Mouse (Mus musculus) stomach, postnatal 0 days (tissue): ENCODE measurements around the gene Tmem256. TPM values are rescaled to one million over a fixed set of nuclear protein-coding genes. Genes with fewer than 3 reads are reported as not detected.
A peak's percentile ranks its signal among the peaks of the same experiment; 100 is the strongest.

Experiments
- ATAC-seq: fragments of 200-750 bp; cut with Nextera tagmentation; 2 replicates; pipeline ENCODE4 v1.8.0; 2017; ENCODE audit not compliant: low FRiP score, low TSS enrichment
- DNase-seq: peaks from one replicate; pipeline ENCODE4 v3.0.0-alpha.2; 2016; ENCODE audit warnings: low spot score
- H3K27ac ChIP-seq: fragments of 300-500 bp; sonication (generic); replicated peaks from 2 replicates; pipeline ENCODE4 v1.5.1; 2014; ENCODE audit warnings: mild to moderate bottlenecking, control low read depth
- H3K27me3 ChIP-seq: fragments of 300-500 bp; sonication (generic); 2 replicates; pipeline ENCODE4 v1.6.1; 2014; ENCODE audit warnings: low read length; ENCODE audit not compliant: control insufficient read depth, insufficient read depth
- H3K36me3 ChIP-seq: fragments of 300-500 bp; sonication (generic); 2 replicates; pipeline ENCODE4 v1.6.1; 2014; ENCODE audit warnings: low read length, mixed read lengths; ENCODE audit not compliant: control insufficient read depth, insufficient read depth
- H3K4me1 ChIP-seq: fragments of 300-500 bp; sonication (generic); replicated peaks from 2 replicates; pipeline ENCODE4 v1.6.1; 2014; ENCODE audit warnings: antibody characterized with exemption; ENCODE audit not compliant: control insufficient read depth, insufficient read depth
- H3K4me2 ChIP-seq: fragments of 300-500 bp; sonication (generic); replicated peaks from 2 replicates; pipeline ENCODE4 v1.6.1; 2014; ENCODE audit warnings: low read depth, mild to moderate bottlenecking, control low read depth, moderate library complexity
- H3K4me3 ChIP-seq: fragments of 300-500 bp; sonication (generic); 2 replicates; pipeline ENCODE4 v1.5.1; 2014; ENCODE audit warnings: low read depth, low read length, control low read depth
- H3K9ac ChIP-seq: fragments of 300-500 bp; sonication (generic); 2 replicates; pipeline ENCODE4 v1.6.1; 2014; ENCODE audit warnings: mild to moderate bottlenecking, low read length, control low read depth, mixed read lengths
- H3K9me3 ChIP-seq: fragments of 300-500 bp; sonication (generic); 2 replicates; pipeline ENCODE4 v1.6.1; 2016; ENCODE audit warnings: low read length; ENCODE audit not compliant: control insufficient read depth
- CTCF ChIP-seq: IDR thresholded peaks from 2 replicates; pipeline ENCODE4 v1.5.1; 2016; ENCODE audit warnings: antibody characterized with exemption, low read depth, mild to moderate bottlenecking, moderate library complexity
- EP300 ChIP-seq: optimal IDR thresholded peaks from 2 replicates; pipeline ENCODE3; 2016; ENCODE audit warnings: antibody characterized with exemption
- WGBS: fragments of 180-500 bp; shearing (Covaris S2); extraction: QIAGEN DNeasy Blood & Tissue Kit; methylation state at CpG from one replicate; pipeline ENCODE4 v1.1.7; 2014; 5-methylcytosine and 5-hydroxymethylcytosine counted together
- polyA plus RNA-seq: library from polyadenylated mRNA; unstranded; fragments of >200 nt; fragmentation: Nextera tagmentation; extraction: Ambion mirVana; gene quantifications from 2 replicates; pipeline ENCODE4 v1.2.1, GENCODE M21; 2015

The Tmem256 gene
- polyA plus RNA-seq, 1 experiment from 2014 or later = 366 TPM

DNA sequence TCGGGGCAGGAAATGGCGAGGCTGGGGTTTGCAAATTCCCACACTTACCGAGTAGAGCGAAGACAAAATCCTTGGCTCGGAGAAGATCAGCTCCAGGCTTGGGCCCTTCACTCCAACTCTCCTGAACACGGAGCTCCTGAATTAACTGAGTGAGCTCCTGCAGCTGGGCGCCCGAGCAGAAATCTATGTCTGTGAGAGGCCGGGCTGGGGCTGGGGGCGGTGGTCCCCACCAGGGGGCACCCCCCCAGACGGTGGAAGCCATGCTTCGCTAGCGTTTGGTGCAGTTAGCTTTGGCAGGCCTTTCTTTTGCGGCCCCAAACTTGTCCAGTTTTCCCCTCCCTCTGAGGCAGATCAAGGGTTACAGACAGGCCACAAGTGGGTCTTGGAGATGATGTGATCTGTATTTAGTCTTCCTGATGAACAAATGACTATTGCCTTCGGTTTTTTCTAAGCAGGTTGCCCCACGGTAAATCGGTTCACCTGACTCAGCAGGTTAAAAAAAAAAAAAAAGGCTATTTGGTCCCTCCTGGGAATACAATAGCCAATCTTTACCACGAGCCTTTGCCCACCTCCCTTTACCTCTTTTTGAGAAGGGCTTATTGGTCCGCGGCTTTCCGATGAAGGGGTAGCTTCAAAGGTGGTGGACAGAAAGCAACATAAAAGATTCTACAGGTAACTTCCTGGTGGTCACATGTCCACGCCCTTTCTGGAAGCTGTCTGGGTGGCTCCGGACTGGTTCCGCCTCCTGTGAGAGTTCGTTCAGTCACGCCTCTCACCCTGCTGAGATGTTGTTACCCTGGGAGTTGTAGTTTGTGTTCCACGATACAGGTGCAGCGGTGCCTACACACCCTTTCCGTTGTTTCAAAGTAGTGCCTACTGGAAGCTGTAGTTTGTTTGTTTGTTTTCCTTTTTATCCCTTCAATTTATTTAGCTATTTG lies 33.1 kb upstream of the Tmem256 start, which contains the start of gene Tmem102:
Tmem102 (minus strand) TSS at position 653 of the 938 bp plus-strand sequence.
- Histone ChIP-seq H3K36me3 (no peaks in the 10 kb centered on the region), H3K27ac (peak within 1 kb of the TSS; percentile 78), H3K4me2 (peak within 1 kb of the TSS; percentile 73), H3K9ac (peak within 1 kb of the TSS; percentile 67), H3K27me3 (no peaks in the 10 kb centered on the region), H3K4me3 (peak within 1 kb of the TSS; percentile 55), H3K9me3 (no peaks in the 10 kb centered on the region), H3K4me1 (peaks cover 4% of the 10 kb centered on the region)
- ATAC-seq = peak; percentile 73
- 19% methylated on average over 29 of the region's 29 CpGs for WGBS
- TF ChIP-seq EP300 (no peak), CTCF (0 out of 2 replicates have a peak, but pooled peaks have one; percentile 9)
- peak; percentile 87 for DNase-seq

DNA sequence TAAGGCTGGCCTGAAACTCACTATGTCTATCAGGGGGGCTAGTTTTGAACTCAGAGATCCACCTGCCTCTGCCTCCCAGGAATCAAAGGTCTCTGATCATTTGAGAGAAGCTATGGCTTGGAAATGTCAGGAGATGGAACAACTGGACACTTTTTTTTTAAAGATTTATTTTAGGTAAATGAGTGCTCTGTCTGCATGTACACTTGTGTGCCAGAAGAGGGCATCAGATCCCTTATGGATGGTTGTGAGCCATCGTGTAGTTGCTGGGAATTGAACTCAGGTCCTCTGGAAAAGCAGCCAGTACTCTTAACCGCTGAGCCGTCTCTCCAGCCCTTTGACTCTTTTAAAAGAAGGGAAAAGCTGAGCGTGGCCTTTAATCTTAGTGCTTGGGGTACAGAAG lies 31.9 kb upstream of the Tmem256 start:
- Histone ChIP-seq H3K4me1 (no peaks in the 10 kb centered on the region; the same call in 1 of the 2 replicates), H3K4me2 (no peak overlapping the region), H3K36me3 (no peaks in the 10 kb centered on the region), H3K27ac (no peak overlapping the region), H3K9me3 (no peaks in the 10 kb centered on the region), H3K27me3 (no peaks in the 10 kb centered on the region), H3K9ac (no peak overlapping the region), H3K4me3 (no peak overlapping the region)
- TF ChIP-seq EP300 = no peak
- TF ChIP-seq CTCF = peak; percentile 43
- DNase-seq (no peak), ATAC-seq (no peak)
- 73% methylated on average over 4 of the region's 4 CpGs for WGBS

DNA sequence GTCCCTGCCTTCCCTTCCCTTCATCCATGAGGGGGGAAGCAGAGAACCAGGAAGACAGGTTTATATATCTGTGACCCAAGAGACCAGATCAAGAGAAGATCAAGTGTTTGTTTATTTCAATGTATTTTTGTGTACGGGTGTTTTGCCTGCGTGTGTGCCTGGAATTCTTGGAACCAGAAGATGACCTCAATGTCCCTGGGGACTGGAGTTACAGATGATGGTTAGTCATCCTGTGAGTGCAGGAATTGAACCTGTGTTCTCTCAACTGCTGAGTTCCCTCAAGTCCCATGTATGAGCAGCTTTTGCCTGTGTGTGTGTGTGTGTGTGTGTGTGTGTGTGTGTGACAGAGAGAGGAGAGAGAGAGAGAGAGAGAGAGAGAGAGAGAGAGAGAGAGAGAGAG lies 30.7 kb upstream of the Tmem256 start:
- TF ChIP-seq EP300 = no peak
- Histone ChIP-seq H3K4me1 (no peaks in the 10 kb centered on the region), H3K27me3 (no peaks in the 10 kb centered on the region), H3K36me3 (no peaks in the 10 kb centered on the region), H3K9me3 (no peaks in the 10 kb centered on the region), H3K27ac (no peak overlapping the region), H3K9ac (no peak overlapping the region), H3K4me2 (no peak overlapping the region), H3K4me3 (no peak overlapping the region)
- DNase-seq = no peak
- ATAC-seq = no peak
- WGBS = 65% methylated on average over 2 of the region's 2 CpGs

DNA sequence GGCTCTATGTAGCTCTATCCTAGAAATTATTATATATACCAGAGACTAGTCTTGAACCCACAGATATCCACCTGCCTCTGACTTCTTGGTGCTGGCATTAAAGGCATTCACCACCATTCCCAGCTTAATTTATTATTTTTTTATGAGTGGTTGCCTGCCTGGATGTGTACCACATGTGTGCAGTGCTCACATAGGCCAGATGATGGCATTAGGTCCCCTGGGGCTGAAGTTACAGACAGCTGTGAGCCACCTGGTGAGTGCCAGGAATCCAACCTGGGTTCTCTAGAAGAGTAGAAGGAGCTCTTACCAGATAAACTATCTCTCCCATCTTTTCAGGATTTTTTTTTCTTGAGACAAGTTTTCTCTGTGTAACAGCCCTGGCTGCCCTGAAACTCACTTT lies 28.0 kb upstream of the Tmem256 start:
- no peaks in the 10 kb centered on the region for H3K27me3 ChIP-seq
- no peak for ATAC-seq
- no peaks in the 10 kb centered on the region for H3K36me3 ChIP-seq
- no peaks in the 10 kb centered on the region for H3K9me3 ChIP-seq
- DNase-seq = no peak
- no peak overlapping the region for H3K27ac ChIP-seq
- H3K4me3 ChIP-seq = no peak overlapping the region
- TF ChIP-seq CTCF (0 out of 2 replicates have a peak, but pooled peaks have one; percentile 9), EP300 (no peak)
- H3K9ac ChIP-seq = no peak overlapping the region
- no peak overlapping the region for H3K4me2 ChIP-seq
- H3K4me1 ChIP-seq = no peaks in the 10 kb centered on the region

DNA sequence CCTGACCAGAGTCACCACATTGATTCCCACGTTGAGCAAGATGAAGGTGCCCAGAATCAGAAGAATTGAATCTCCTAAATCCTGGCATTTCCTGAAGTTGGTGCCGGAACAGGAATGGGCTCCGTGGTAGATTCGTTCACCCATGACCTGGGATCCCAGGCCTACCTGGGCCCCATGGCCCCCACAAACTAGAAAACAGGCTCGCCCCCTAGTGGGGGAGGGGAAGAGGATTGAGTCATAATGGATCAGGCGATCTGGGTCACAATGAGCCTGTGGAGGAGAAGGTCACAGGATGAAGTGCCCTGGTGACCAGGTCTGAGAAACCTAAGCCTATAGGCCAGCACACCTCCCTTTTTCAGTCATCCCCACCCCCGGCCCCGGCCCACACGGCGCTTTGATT lies 23.2 kb upstream of the Tmem256 start, which contains the start of gene Gm39566:
Gm39566 (minus strand) TSS at position 144 of the 400 bp plus-strand sequence.
- H3K4me1 ChIP-seq = no peaks in the 10 kb centered on the region
- TF ChIP-seq EP300 = no peak
- TF ChIP-seq CTCF = peak; percentile 17; the same call in 1 of the 2 replicates
- H3K27me3 ChIP-seq = no peaks in the 10 kb centered on the region
- H3K4me3 ChIP-seq = no peak within 1 kb of the TSS
- 48% methylated on average over 10 of the region's 10 CpGs for WGBS
- H3K4me2 ChIP-seq = no peak within 1 kb of the TSS
- H3K9me3 ChIP-seq = no peaks in the 10 kb centered on the region
- no peak for ATAC-seq
- DNase-seq = no peak
- H3K9ac ChIP-seq = no peak within 1 kb of the TSS
- H3K27ac ChIP-seq = no peak within 1 kb of the TSS
- H3K36me3 ChIP-seq = no peaks in the 10 kb centered on the region

DNA sequence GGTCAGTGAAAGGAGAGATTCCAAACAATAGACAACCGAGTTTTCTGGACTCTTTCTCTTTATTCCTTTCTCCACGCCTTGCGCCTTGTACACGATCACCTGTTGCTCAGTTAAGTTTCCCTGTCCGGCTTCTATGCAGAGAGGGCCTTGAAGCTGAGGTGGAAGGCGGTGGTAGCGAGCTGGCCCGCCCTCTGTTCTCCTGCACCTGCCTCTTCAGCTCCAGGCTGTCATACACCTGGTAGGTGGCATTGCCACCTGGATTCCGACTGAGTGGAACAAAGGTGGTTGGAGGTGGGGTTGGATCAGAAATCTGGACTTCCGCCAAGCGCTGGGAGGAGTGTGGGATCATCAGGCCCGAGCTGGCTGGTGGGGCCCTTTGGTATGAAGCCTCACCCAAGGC lies 21.8 kb upstream of the Tmem256 start:
- Histone ChIP-seq H3K27ac (no peak overlapping the region), H3K27me3 (no peaks in the 10 kb centered on the region), H3K4me2 (no peak overlapping the region), H3K4me1 (no peaks in the 10 kb centered on the region), H3K9ac (no peak overlapping the region), H3K9me3 (no peaks in the 10 kb centered on the region), H3K36me3 (no peaks in the 10 kb centered on the region), H3K4me3 (no peak overlapping the region)
- 81% methylated on average over 12 of the region's 12 CpGs for WGBS
- ATAC-seq = peak; percentile 38; the same call in 1 of the 2 replicates
- TF ChIP-seq EP300 = no peak
- no peak for TF ChIP-seq CTCF
- no peak for DNase-seq
